Mouse (Mus musculus): ENCODE data around the gene Atg4a. TPM values are rescaled to one million over a fixed set of nuclear protein-coding genes. Genes with fewer than 3 reads are reported as not detected.

Gene Atg4a
- polyA plus RNA-seq, 1 experiment from 2014 or later: 12.9 TPM

DNA sequence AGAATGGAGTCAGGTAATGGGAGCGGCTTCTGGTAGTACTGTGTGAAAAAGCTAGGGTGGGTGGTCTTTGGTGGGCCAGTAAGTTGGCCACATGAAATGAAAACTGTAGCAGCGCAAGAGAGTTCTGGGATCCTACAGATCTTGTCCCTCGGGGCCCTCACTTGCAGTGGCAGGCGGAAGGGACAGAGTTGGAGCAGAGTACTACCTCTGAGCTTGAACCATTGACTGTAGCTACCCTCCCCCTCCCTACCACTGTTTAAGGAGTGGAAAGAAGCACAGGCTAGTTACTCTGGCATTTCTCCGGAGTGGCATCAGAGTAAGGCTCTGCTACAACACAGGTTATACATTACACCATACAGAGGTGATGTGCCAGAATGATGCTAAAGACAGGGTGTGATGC, 252 bp downstream of the Atg4a start:
- Histone ChIP-seq H3K4me1 (ENCODE audit: control insufficient read depth in 2 of 2, insufficient read depth in 2 of 2, low read length in 2 of 2) (0 out of 4 replicates have a peak, but pooled peaks cover 0 to 3% of the 10 kb centered on the region in 2 experiments), H3K9me3 (ENCODE audit: control insufficient read depth, low read length) (no peaks in the 10 kb centered on the region), H3K4me2 (ENCODE audit: low read length) (peak overlapping the region; percentile 64), H3K4me3 (ENCODE audit: control insufficient read depth in 1 of 2, insufficient read depth in 1 of 2, low read depth in 1 of 2, low read length in 2 of 2) (peak overlapping the region; percentile 54 to 73), H3K27ac (replicated peaks in 1 of 2; ENCODE audit: control insufficient read depth in 1 of 2, insufficient read depth in 1 of 2, low read depth in 2 of 2, low read length in 2 of 2) (no peak overlapping the region), H3K36me3 (ENCODE audit: control insufficient read depth, insufficient read depth, low read length) (peaks cover 5% of the 10 kb centered on the region; the same call in 1 of the 2 replicates), H3K9ac (ENCODE audit: low read length) (peak overlapping the region; percentile 60), H3K27me3 (ENCODE audit: control insufficient read depth, insufficient read depth, low read length) (no peaks in the 10 kb centered on the region)
- 20% methylated on average over 5 of the region's 5 CpGs for WGBS
- peak; percentile 61; the same call in 1 of the 2 replicates for ATAC-seq (ENCODE audit: insufficient number of reproducible peaks, insufficient read depth, low FRiP score, low read depth)

DNA sequence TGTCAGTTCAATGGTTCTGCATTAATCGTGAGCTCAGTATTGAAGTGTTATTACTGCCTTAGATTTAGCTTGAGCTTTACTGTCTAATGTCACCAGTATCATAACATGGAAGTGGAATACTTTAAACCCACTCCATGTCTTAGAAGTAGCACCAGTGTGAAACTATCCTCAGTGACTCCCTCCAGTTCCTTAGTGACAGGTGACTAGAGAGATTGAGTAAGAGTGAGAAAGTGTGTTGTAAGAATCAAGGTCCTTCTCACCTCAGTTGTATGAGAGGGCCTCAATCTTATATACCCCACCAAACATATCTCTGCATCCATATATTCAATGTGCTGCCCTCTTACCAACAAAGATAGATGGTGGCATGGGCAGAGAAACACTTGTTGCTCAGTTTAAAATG, 22.2 kb downstream of the Atg4a start:
- Histone ChIP-seq H3K9ac (ENCODE audit: low read length) (no peak overlapping the region), H3K4me1 (ENCODE audit: control insufficient read depth in 2 of 2, insufficient read depth in 2 of 2, low read length in 2 of 2) (peaks cover 4 to 9% of the 10 kb centered on the region in 2 experiments), H3K27me3 (ENCODE audit: control insufficient read depth, insufficient read depth, low read length) (no peaks in the 10 kb centered on the region), H3K36me3 (ENCODE audit: control insufficient read depth, insufficient read depth, low read length) (no peaks in the 10 kb centered on the region), H3K4me3 (ENCODE audit: control insufficient read depth in 1 of 2, insufficient read depth in 1 of 2, low read depth in 1 of 2, low read length in 2 of 2) (no peak overlapping the region), H3K4me2 (ENCODE audit: low read length) (no peak overlapping the region), H3K9me3 (ENCODE audit: control insufficient read depth, low read length) (no peaks in the 10 kb centered on the region), H3K27ac (replicated peaks in 1 of 2; ENCODE audit: control insufficient read depth in 1 of 2, insufficient read depth in 1 of 2, low read depth in 2 of 2, low read length in 2 of 2) (no peak overlapping the region)
- 91% methylated on average over 1 of the region's 1 CpGs for WGBS
- no peak for ATAC-seq (ENCODE audit: insufficient number of reproducible peaks, insufficient read depth, low FRiP score, low read depth)

DNA sequence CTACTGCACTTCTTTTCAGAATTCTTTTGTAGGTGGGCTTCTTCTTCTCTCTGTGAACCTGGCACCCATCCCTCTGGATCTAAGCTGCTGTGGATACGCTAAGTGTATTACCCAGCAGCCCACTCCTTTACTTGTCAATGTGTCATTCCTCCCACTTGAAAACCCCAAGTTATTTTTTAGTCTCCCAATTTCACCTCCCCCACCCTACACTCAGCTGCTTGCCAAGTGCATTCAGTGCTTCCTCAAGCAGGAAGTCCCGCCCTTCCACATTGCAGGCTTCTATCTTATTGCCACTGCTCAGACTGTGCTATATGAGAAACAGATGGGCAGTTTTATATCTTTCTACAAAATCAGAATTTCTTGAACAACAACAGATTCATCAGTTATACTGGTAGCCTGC, 22.8 kb downstream of the Atg4a start:
- Histone ChIP-seq H3K4me1 (ENCODE audit: control insufficient read depth in 2 of 2, insufficient read depth in 2 of 2, low read length in 2 of 2) (peaks cover 4 to 9% of the 10 kb centered on the region in 2 experiments), H3K4me3 (ENCODE audit: control insufficient read depth in 1 of 2, insufficient read depth in 1 of 2, low read depth in 1 of 2, low read length in 2 of 2) (no peak overlapping the region), H3K27me3 (ENCODE audit: control insufficient read depth, insufficient read depth, low read length) (peaks cover 1% of the 10 kb centered on the region; the same call in 1 of the 2 replicates), H3K36me3 (ENCODE audit: control insufficient read depth, insufficient read depth, low read length) (no peaks in the 10 kb centered on the region), H3K9ac (ENCODE audit: low read length) (no peak overlapping the region), H3K9me3 (ENCODE audit: control insufficient read depth, low read length) (no peaks in the 10 kb centered on the region), H3K4me2 (ENCODE audit: low read length) (no peak overlapping the region), H3K27ac (replicated peaks in 1 of 2; ENCODE audit: control insufficient read depth in 1 of 2, insufficient read depth in 1 of 2, low read depth in 2 of 2, low read length in 2 of 2) (no peak overlapping the region)
- 51% methylated on average over 2 of the region's 2 CpGs for WGBS
- no peak for ATAC-seq (ENCODE audit: insufficient number of reproducible peaks, insufficient read depth, low FRiP score, low read depth)

DNA sequence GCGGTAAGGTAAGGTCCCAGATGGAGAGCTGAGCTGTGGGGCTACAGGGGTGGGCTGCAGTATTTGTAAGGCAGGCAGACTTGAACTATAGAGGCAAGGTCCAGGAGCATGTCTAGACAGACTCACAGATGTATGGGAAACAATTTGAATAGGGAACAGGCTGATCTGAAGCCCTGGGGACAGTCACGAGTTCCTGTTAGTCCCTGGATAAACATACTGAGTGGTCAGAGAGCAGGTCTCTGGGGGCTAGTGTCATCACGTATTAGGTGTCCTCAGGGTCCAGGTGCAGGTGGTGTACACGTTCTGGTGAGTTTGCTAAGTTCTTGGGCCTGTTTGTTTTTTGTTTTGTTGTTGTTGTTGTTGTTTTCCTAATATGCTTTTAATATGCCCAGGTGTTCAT, 23.5 kb downstream of the Atg4a start:
- no peak overlapping the region for H3K27ac ChIP-seq (replicated peaks in 1 of 2; ENCODE audit: control insufficient read depth in 1 of 2, insufficient read depth in 1 of 2, low read depth in 2 of 2, low read length in 2 of 2)
- no peak for ATAC-seq (ENCODE audit: insufficient number of reproducible peaks, insufficient read depth, low FRiP score, low read depth)
- 64% methylated on average over 4 of the region's 4 CpGs for WGBS

DNA sequence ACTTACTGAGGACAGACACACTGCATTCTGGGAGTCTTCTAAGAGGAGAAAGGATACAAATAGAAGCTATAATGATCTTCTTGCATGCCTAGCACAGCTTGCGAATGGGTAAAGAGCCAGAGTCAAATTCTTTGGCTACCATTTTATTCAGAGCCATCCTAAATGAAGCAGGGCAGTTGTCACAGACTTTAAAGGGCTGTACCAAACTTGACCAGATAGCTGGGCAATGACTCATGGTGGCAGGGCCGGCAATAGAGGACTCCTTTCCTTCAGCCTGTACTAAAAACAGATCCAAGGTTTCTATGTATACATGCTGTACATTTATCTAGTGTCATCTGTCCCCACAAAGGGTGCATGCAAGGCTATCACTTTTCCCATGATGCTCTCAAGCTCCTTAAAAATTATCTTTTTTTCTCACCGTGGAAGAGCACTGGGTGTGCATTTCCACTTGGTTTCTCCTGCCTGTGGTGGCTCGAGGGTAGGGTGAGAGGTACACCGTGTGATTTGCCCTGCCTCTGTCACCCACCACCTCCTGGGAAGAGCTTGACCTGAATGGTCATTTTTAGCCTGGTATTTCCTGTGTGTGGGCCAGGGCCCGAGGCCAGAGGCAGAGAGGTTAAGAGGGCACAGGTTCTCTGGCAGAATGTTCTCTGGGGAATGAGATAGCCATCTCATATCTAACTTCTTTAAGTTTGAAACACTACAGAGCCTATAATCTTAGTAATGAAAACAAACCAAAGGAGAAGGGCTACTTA, 26.7 kb downstream of the Atg4a start:
- no peaks in the 10 kb centered on the region for H3K9me3 ChIP-seq (ENCODE audit: control insufficient read depth, low read length)
- no peak overlapping the region for H3K4me3 ChIP-seq (ENCODE audit: control insufficient read depth in 1 of 2, insufficient read depth in 1 of 2, low read depth in 1 of 2, low read length in 2 of 2)
- no peak overlapping the region for H3K9ac ChIP-seq (ENCODE audit: low read length)
- H3K4me2 ChIP-seq (ENCODE audit: low read length): no peak overlapping the region
- no peaks in the 10 kb centered on the region for H3K36me3 ChIP-seq (ENCODE audit: control insufficient read depth, insufficient read depth, low read length)
- H3K27ac ChIP-seq (replicated peaks in 1 of 2; ENCODE audit: control insufficient read depth in 1 of 2, insufficient read depth in 1 of 2, low read depth in 2 of 2, low read length in 2 of 2): no peak overlapping the region
- ATAC-seq (ENCODE audit: insufficient number of reproducible peaks, insufficient read depth, low FRiP score, low read depth): no peak
- WGBS: 35% methylated on average over 6 of the region's 6 CpGs
- H3K4me1 ChIP-seq (ENCODE audit: control insufficient read depth in 2 of 2, insufficient read depth in 2 of 2, low read length in 2 of 2): peaks cover 4 to 9% of the 10 kb centered on the region in 2 experiments
- peaks cover 19% of the 10 kb centered on the region for H3K27me3 ChIP-seq (ENCODE audit: control insufficient read depth, insufficient read depth, low read length)

More for the DNA sequence above, 23.5 kb downstream of the Atg4a start:
- Histone ChIP-seq H3K27me3 (ENCODE audit: control insufficient read depth, insufficient read depth, low read length) (peaks cover 7% of the 10 kb centered on the region), H3K4me2 (ENCODE audit: low read length) (no peak overlapping the region), H3K9me3 (ENCODE audit: control insufficient read depth, low read length) (no peaks in the 10 kb centered on the region), H3K4me1 (ENCODE audit: control insufficient read depth in 2 of 2, insufficient read depth in 2 of 2, low read length in 2 of 2) (peaks cover 4 to 9% of the 10 kb centered on the region in 2 experiments), H3K36me3 (ENCODE audit: control insufficient read depth, insufficient read depth, low read length) (no peaks in the 10 kb centered on the region), H3K9ac (ENCODE audit: low read length) (no peak overlapping the region), H3K4me3 (ENCODE audit: control insufficient read depth in 1 of 2, insufficient read depth in 1 of 2, low read depth in 1 of 2, low read length in 2 of 2) (no peak overlapping the region)

DNA sequence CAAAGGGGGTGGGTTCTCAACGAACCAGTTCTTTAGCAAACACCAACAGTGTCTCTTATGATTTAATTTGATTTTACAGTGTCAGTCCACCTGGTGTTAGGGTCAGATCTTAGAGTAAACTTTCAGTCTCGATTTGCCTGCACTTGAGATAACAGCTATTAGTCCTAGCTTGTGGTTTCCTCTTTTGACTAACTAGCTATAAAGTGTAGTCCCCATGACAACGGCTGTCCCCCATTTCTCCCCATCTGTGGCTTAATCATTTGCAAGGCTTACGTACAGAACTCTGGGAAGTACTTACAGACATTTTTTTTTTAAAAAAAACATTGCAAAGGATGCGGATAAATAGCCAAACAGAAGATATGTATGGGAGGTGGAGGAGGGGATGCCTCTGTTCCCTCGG, 28.1 kb downstream of the Atg4a start:
- H3K9me3 ChIP-seq (ENCODE audit: control insufficient read depth, low read length): no peaks in the 10 kb centered on the region
- H3K4me2 ChIP-seq (ENCODE audit: low read length): no peak overlapping the region
- H3K4me3 ChIP-seq (ENCODE audit: control insufficient read depth in 1 of 2, insufficient read depth in 1 of 2, low read depth in 1 of 2, low read length in 2 of 2): no peak overlapping the region
- H3K36me3 ChIP-seq (ENCODE audit: control insufficient read depth, insufficient read depth, low read length): no peaks in the 10 kb centered on the region
- ATAC-seq (ENCODE audit: insufficient number of reproducible peaks, insufficient read depth, low FRiP score, low read depth): no peak
- H3K4me1 ChIP-seq (ENCODE audit: control insufficient read depth in 2 of 2, insufficient read depth in 2 of 2, low read length in 2 of 2): peaks cover 4 to 9% of the 10 kb centered on the region in 2 experiments
- no peak overlapping the region for H3K27ac ChIP-seq (replicated peaks in 1 of 2; ENCODE audit: control insufficient read depth in 1 of 2, insufficient read depth in 1 of 2, low read depth in 2 of 2, low read length in 2 of 2)
- 65% methylated on average over 6 of the region's 6 CpGs for WGBS
- H3K27me3 ChIP-seq (ENCODE audit: control insufficient read depth, insufficient read depth, low read length): peaks cover 24% of the 10 kb centered on the region
- H3K9ac ChIP-seq (ENCODE audit: low read length): no peak overlapping the region

DNA sequence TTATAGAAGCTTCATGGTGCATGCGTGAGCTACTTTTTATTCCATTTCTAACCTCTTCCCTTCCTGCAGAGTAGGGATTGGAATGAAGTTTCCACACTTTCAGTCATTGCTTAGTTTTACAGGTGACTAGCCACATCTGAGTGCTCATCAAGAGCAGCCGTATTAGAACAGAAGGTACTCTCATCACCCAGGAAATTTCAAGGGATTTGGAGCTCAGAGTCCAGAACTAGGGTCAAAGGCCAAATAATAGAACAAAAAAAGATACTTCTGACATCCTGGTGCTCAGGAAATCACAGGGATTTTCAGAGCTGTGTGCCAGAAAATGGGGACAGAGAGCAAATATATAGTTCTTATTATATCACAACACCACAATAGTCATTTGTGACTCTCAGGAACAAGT, 28.5 kb downstream of the Atg4a start:
- no peaks in the 10 kb centered on the region for H3K9me3 ChIP-seq (ENCODE audit: control insufficient read depth, low read length)
- WGBS: 78% methylated on average over 2 of the region's 2 CpGs
- peaks cover 4 to 9% of the 10 kb centered on the region in 2 experiments for H3K4me1 ChIP-seq (ENCODE audit: control insufficient read depth in 2 of 2, insufficient read depth in 2 of 2, low read length in 2 of 2)
- no peak overlapping the region for H3K4me2 ChIP-seq (ENCODE audit: low read length)
- no peak overlapping the region for H3K9ac ChIP-seq (ENCODE audit: low read length)
- H3K4me3 ChIP-seq (ENCODE audit: control insufficient read depth in 1 of 2, insufficient read depth in 1 of 2, low read depth in 1 of 2, low read length in 2 of 2): no peak overlapping the region
- H3K27ac ChIP-seq (replicated peaks in 1 of 2; ENCODE audit: control insufficient read depth in 1 of 2, insufficient read depth in 1 of 2, low read depth in 2 of 2, low read length in 2 of 2): no peak overlapping the region
- no peaks in the 10 kb centered on the region for H3K36me3 ChIP-seq (ENCODE audit: control insufficient read depth, insufficient read depth, low read length)
- ATAC-seq (ENCODE audit: insufficient number of reproducible peaks, insufficient read depth, low FRiP score, low read depth): no peak
- H3K27me3 ChIP-seq (ENCODE audit: control insufficient read depth, insufficient read depth, low read length): peaks cover 24% of the 10 kb centered on the region

Data from heart, embryonic 14.5 days (tissue).